ENCODE assay signal across 8 mouse cellular contexts in genomic region chr17:45594195-45594594, GRCm38 (mm10). TPM values are rescaled to one million over a fixed set of nuclear protein-coding genes. Genes with fewer than 3 reads are reported as not detected.
A peak's percentile ranks its signal among the peaks of the same experiment; 100 is the strongest.
DNase-seq lines count a peak whose midpoint lies in the region; ATAC-seq lines count a peak whose summit lies in the region.

No protein-coding gene starts in this region.

- DNase-seq in kidney, adult 18-20 months, result no peak
- no peak for DNase-seq in embryonic facial prominence, embryonic 11.5 days (ENCODE audit: low spot score)
- no peak for DNase-seq in urinary bladder, adult 2 months (ENCODE audit: low spot score)
- DNase-seq in lung, postnatal 10 days, result no peak
- no peak for DNase-seq in embryo, embryonic 10 days (ENCODE audit: low spot score)

- ATAC-seq in kidney, embryonic 16.5 days (ENCODE audit: low FRiP score, low TSS enrichment), result no peak
- ATAC-seq in embryonic facial prominence, embryonic 11.5 days (replicated peaks; ENCODE audit: insufficient number of reproducible peaks, low FRiP score, low TSS enrichment, low read depth), result no peak
- no peak for ATAC-seq in hindbrain, embryonic 15.5 days (ENCODE audit: low FRiP score, low read depth)
- ATAC-seq in midbrain, embryonic 13.5 days, result no peak

- H3K4me3 ChIP-seq in kidney, embryonic 16.5 days (ENCODE audit: low read length), result peak overlapping the region; percentile 70
- H3K4me3 ChIP-seq in embryonic facial prominence, embryonic 11.5 days (ENCODE audit: low read depth, low read length), result peak overlapping the region; percentile 47; the same call in 1 of the 2 replicates
- H3K4me3 ChIP-seq in hindbrain, embryonic 15.5 days, result peak overlapping the region; percentile 55
- H3K4me3 ChIP-seq in midbrain, embryonic 13.5 days (replicated peaks), result peak overlapping the region; percentile 44; the same call in 1 of the 2 replicates

- WGBS in kidney, embryonic 16.5 days, result 34% methylated on average over 8 of the region's 8 CpGs
- 34% methylated on average over 8 of the region's 8 CpGs for WGBS in embryonic facial prominence, embryonic 11.5 days
- WGBS in hindbrain, embryonic 15.5 days, result 46% methylated on average over 8 of the region's 8 CpGs
- WGBS in midbrain, embryonic 13.5 days, result 51% methylated on average over 8 of the region's 8 CpGs

- peak overlapping the region; percentile 100 for H3K4me2 ChIP-seq in kidney, embryonic 16.5 days (replicated peaks; ENCODE audit: low read depth, low read length)
- H3K4me2 ChIP-seq in embryonic facial prominence, embryonic 11.5 days (ENCODE audit: low read depth, low read length), result peak overlapping the region; percentile 93
- peak overlapping the region; percentile 97 for H3K4me2 ChIP-seq in hindbrain, embryonic 15.5 days
- H3K4me2 ChIP-seq in midbrain, embryonic 13.5 days (replicated peaks), result peak overlapping the region; percentile 78

- no peak overlapping the region for H3K27ac ChIP-seq in kidney, embryonic 16.5 days (ENCODE audit: low read length)
- no peak overlapping the region for H3K27ac ChIP-seq in embryonic facial prominence, embryonic 11.5 days (replicated peaks; ENCODE audit: low read depth, low read length)
- no peak overlapping the region for H3K27ac ChIP-seq in hindbrain, embryonic 15.5 days (replicated peaks)
- no peak overlapping the region for H3K27ac ChIP-seq in midbrain, embryonic 13.5 days

- H3K9me3 ChIP-seq in kidney, embryonic 16.5 days (ENCODE audit: low read length), result no peaks in the 10 kb centered on the region
- no peaks in the 10 kb centered on the region for H3K9me3 ChIP-seq in embryonic facial prominence, embryonic 11.5 days (replicated peaks; ENCODE audit: control insufficient read depth, low read length)
- H3K9me3 ChIP-seq in hindbrain, embryonic 15.5 days, result no peaks in the 10 kb centered on the region
- H3K9me3 ChIP-seq in midbrain, embryonic 13.5 days, result no peaks in the 10 kb centered on the region

- H3K9ac ChIP-seq in kidney, embryonic 16.5 days (replicated peaks; ENCODE audit: low read length), result peak overlapping the region; percentile 82; the same call in 1 of the 2 replicates
- H3K9ac ChIP-seq in embryonic facial prominence, embryonic 11.5 days (replicated peaks; ENCODE audit: low read length), result no peak overlapping the region
- H3K9ac ChIP-seq in hindbrain, embryonic 15.5 days, result no peak overlapping the region
- H3K9ac ChIP-seq in midbrain, embryonic 13.5 days (replicated peaks), result no peak overlapping the region

- H3K27me3 ChIP-seq in kidney, embryonic 16.5 days (ENCODE audit: insufficient read depth, low read length), result no peaks in the 10 kb centered on the region
- peaks cover 6% of the 10 kb centered on the region for H3K27me3 ChIP-seq in embryonic facial prominence, embryonic 11.5 days (ENCODE audit: control insufficient read depth, insufficient read depth, low read length)
- H3K27me3 ChIP-seq in hindbrain, embryonic 15.5 days, result no peaks in the 10 kb centered on the region
- H3K27me3 ChIP-seq in midbrain, embryonic 13.5 days, result peaks cover 39% of the 10 kb centered on the region

- peaks cover 8% of the 10 kb centered on the region; the same call in 1 of the 2 replicates for H3K36me3 ChIP-seq in kidney, embryonic 16.5 days (ENCODE audit: insufficient read depth, low read length)
- no peaks in the 10 kb centered on the region for H3K36me3 ChIP-seq in embryonic facial prominence, embryonic 11.5 days (replicated peaks; ENCODE audit: control insufficient read depth, insufficient read depth, low read depth, low read length)
- no peaks in the 10 kb centered on the region for H3K36me3 ChIP-seq in hindbrain, embryonic 15.5 days
- no peaks in the 10 kb centered on the region for H3K36me3 ChIP-seq in midbrain, embryonic 13.5 days

- H3K4me1 ChIP-seq in kidney, embryonic 16.5 days (ENCODE audit: insufficient read depth, low read length), result peaks cover 62% of the 10 kb centered on the region
- H3K4me1 ChIP-seq in embryonic facial prominence, embryonic 11.5 days (ENCODE audit: control insufficient read depth, insufficient read depth, low read length), result peaks cover 14% of the 10 kb centered on the region
- peaks cover 53% of the 10 kb centered on the region for H3K4me1 ChIP-seq in hindbrain, embryonic 15.5 days (replicated peaks)
- peaks cover 52% of the 10 kb centered on the region for H3K4me1 ChIP-seq in midbrain, embryonic 13.5 days (replicated peaks)

RNA-seq across cellular contexts. Expression of gene Slc29a1, which starts 5.2 kb away (rescaled TPM):
- polyA plus RNA-seq in kidney, embryonic 16.5 days (2015; fragmentation: Nextera tagmentation; extraction: Ambion mirVana), result 107 and 116 TPM in 2 replicates
- polyA plus RNA-seq in embryonic facial prominence, embryonic 11.5 days (2014; fragmentation: Nextera tagmentation; extraction: Ambion mirVana), result 52.5 and 58.9 TPM in 2 replicates
- 43.7 and 46.4 TPM in 2 replicates for polyA plus RNA-seq in hindbrain, embryonic 15.5 days (2015; fragmentation: Nextera tagmentation; extraction: Ambion mirVana)
- polyA plus RNA-seq in midbrain, embryonic 13.5 days (2015; fragmentation: Nextera tagmentation; extraction: Ambion mirVana), result 29.7 and 30.4 TPM in 2 replicates
- polyA plus RNA-seq in urinary bladder, adult 2 months (2012; rRNA removed), result 210 and 219 TPM in 2 replicates

RNA-seq across cellular contexts. Expression of gene Mymx, which starts 7.7 kb away (rescaled TPM):
- 6.2 and 7.4 TPM in 2 replicates for polyA plus RNA-seq in kidney, embryonic 16.5 days (2015; fragmentation: Nextera tagmentation; extraction: Ambion mirVana)
- 1.6 and 5.6 TPM in 2 replicates for polyA plus RNA-seq in embryonic facial prominence, embryonic 11.5 days (2014; fragmentation: Nextera tagmentation; extraction: Ambion mirVana)
- not detected in 2 replicates for polyA plus RNA-seq in hindbrain, embryonic 15.5 days (2015; fragmentation: Nextera tagmentation; extraction: Ambion mirVana)
- polyA plus RNA-seq in midbrain, embryonic 13.5 days (2015; fragmentation: Nextera tagmentation; extraction: Ambion mirVana), result not detected in 2 replicates
- polyA plus RNA-seq in urinary bladder, adult 2 months (2012; rRNA removed), result 0.31 and 0.84 TPM in 2 replicates

RNA-seq across cellular contexts. Expression of gene Hsp90ab1, which starts 21.1 kb away (rescaled TPM):
- 1,922 and 2,030 TPM in 2 replicates for polyA plus RNA-seq in kidney, embryonic 16.5 days (2015; fragmentation: Nextera tagmentation; extraction: Ambion mirVana)
- 1,660 and 1,740 TPM in 2 replicates for polyA plus RNA-seq in embryonic facial prominence, embryonic 11.5 days (2014; fragmentation: Nextera tagmentation; extraction: Ambion mirVana)
- polyA plus RNA-seq in hindbrain, embryonic 15.5 days (2015; fragmentation: Nextera tagmentation; extraction: Ambion mirVana), result 1,555 and 1,567 TPM in 2 replicates
- 1,587 and 1,677 TPM in 2 replicates for polyA plus RNA-seq in midbrain, embryonic 13.5 days (2015; fragmentation: Nextera tagmentation; extraction: Ambion mirVana)
- polyA plus RNA-seq in urinary bladder, adult 2 months (2012; rRNA removed), result 635 and 857 TPM in 2 replicates

RNA-seq across cellular contexts. Expression of gene Slc35b2, which starts 30.5 kb away (rescaled TPM):
- 159 and 170 TPM in 2 replicates for polyA plus RNA-seq in kidney, embryonic 16.5 days (2015; fragmentation: Nextera tagmentation; extraction: Ambion mirVana)
- 85.6 and 92.2 TPM in 2 replicates for polyA plus RNA-seq in embryonic facial prominence, embryonic 11.5 days (2014; fragmentation: Nextera tagmentation; extraction: Ambion mirVana)
- polyA plus RNA-seq in hindbrain, embryonic 15.5 days (2015; fragmentation: Nextera tagmentation; extraction: Ambion mirVana), result 89.9 and 90.4 TPM in 2 replicates
- polyA plus RNA-seq in midbrain, embryonic 13.5 days (2015; fragmentation: Nextera tagmentation; extraction: Ambion mirVana), result 89.2 and 95.3 TPM in 2 replicates
- 62.3 and 69.4 TPM in 2 replicates for polyA plus RNA-seq in urinary bladder, adult 2 months (2012; rRNA removed)

RNA-seq across cellular contexts. Expression of gene Nfkbie, which starts 38.7 kb away (rescaled TPM):
- polyA plus RNA-seq in kidney, embryonic 16.5 days (2015; fragmentation: Nextera tagmentation; extraction: Ambion mirVana), result 5.9 and 6.4 TPM in 2 replicates
- polyA plus RNA-seq in embryonic facial prominence, embryonic 11.5 days (2014; fragmentation: Nextera tagmentation; extraction: Ambion mirVana), result 3.5 and 5.3 TPM in 2 replicates
- 4.8 and 6.4 TPM in 2 replicates for polyA plus RNA-seq in hindbrain, embryonic 15.5 days (2015; fragmentation: Nextera tagmentation; extraction: Ambion mirVana)
- 5.2 and 7.1 TPM in 2 replicates for polyA plus RNA-seq in midbrain, embryonic 13.5 days (2015; fragmentation: Nextera tagmentation; extraction: Ambion mirVana)
- polyA plus RNA-seq in urinary bladder, adult 2 months (2012; rRNA removed), result 5.7 and 6.1 TPM in 2 replicates
